25 mouse cellular contexts compared by ENCODE assay signal in the genomic region with DNA sequence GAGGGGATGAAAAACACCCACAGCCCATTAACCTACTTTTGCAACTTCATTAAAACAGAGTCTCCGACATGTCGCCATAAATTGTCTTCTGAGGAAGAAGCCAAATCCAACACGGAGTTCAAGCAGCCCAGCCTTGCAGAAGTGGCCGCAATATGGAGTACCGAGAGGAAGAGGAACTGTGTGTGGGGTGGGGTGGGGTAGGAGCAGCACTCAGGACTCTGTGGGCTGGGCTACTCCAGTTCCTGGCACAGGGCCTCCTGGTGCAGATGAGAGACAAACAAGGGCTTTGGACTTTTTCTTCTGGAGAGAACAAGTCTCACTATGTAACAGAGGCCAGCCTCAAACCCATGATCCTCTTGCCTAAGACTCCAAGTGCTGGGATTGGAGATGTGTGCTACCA. TPM values are rescaled to one million over a fixed set of nuclear protein-coding genes. Genes with fewer than 3 reads are reported as not detected.
DNase-seq lines count a peak whose midpoint lies in the region; ATAC-seq and TF ChIP-seq lines count a peak whose summit lies in the region.
"Had no signal": no experiment of that assay in that cellular context is flagged by ENCODE, and none has a peak within 500 bp of the region (broad histone marks: within the 10 kb centered on the region; RNA-seq: fewer than 3 reads in every experiment).

No protein-coding gene starts in this region.

- TF ChIP-seq EP300 in lung, postnatal 0 days (IDR thresholded peaks at IDR 0.05), result no peak

- H3K27ac ChIP-seq in kidney, adult 2 months (ENCODE audit: insufficient read depth, low read depth, low read length), result no peak overlapping the region
- H3K27ac ChIP-seq in kidney, embryonic 16.5 days (ENCODE audit: low read length), result no peak overlapping the region
- no peak overlapping the region for H3K27ac ChIP-seq in lung, postnatal 0 days (ENCODE audit: low read length)
- H3K27ac ChIP-seq: embryonic facial prominence, embryonic 12.5 days; forebrain, embryonic 12.5 days; hindbrain, embryonic 13.5 days; liver, embryonic 13.5 days; midbrain, embryonic 15.5 days; neural tube, embryonic 13.5 days had no signal

- no peaks in the 10 kb centered on the region for H3K4me1 ChIP-seq in kidney, adult 2 months (ENCODE audit: control insufficient read depth, insufficient read depth, low read length)
- H3K4me1 ChIP-seq in kidney, embryonic 16.5 days (ENCODE audit: insufficient read depth, low read length), result peaks cover 69% of the 10 kb centered on the region
- H3K4me1 ChIP-seq in lung, postnatal 0 days (ENCODE audit: insufficient read depth, low read depth, low read length), result no peaks in the 10 kb centered on the region
- H3K4me1 ChIP-seq: liver, embryonic 13.5 days; midbrain, embryonic 15.5 days had no signal

- 0 out of 2 replicates have a peak, but pooled peaks cover 3% of the 10 kb centered on the region for H3K9me3 ChIP-seq in kidney, embryonic 16.5 days (ENCODE audit: low read length)
- no peaks in the 10 kb centered on the region for H3K9me3 ChIP-seq in lung, postnatal 0 days (ENCODE audit: low read length)
- H3K9me3 ChIP-seq: embryonic facial prominence, embryonic 12.5 days; forebrain, embryonic 12.5 days; hindbrain, embryonic 13.5 days; liver, embryonic 13.5 days; midbrain, embryonic 15.5 days; neural tube, embryonic 13.5 days had no signal

- no peak for TF ChIP-seq CTCF in kidney, adult 2 months (conservative IDR thresholded peaks at IDR 0.05; ENCODE audit: insufficient read depth, insufficient read length, low read depth, low read length)
- TF ChIP-seq CTCF in lung, postnatal 0 days (IDR thresholded peaks at IDR 0.05), result no peak

- H3K27me3 ChIP-seq in kidney, adult 2 months (replicated peaks; ENCODE audit: control insufficient read depth, insufficient read depth, low read length), result no peaks in the 10 kb centered on the region
- peaks cover 10% of the 10 kb centered on the region; the same call in 1 of the 2 replicates for H3K27me3 ChIP-seq in kidney, embryonic 16.5 days (ENCODE audit: insufficient read depth, low read length)
- H3K27me3 ChIP-seq in lung, postnatal 0 days (replicated peaks; ENCODE audit: insufficient read depth, low read length), result no peaks in the 10 kb centered on the region
- H3K27me3 ChIP-seq: CH12.LX; neural tube, embryonic 13.5 days had no signal

- ATAC-seq in kidney, embryonic 16.5 days (ENCODE audit: low FRiP score, low TSS enrichment), result no peak
- ATAC-seq in lung, postnatal 0 days, result no peak
- ATAC-seq in hematopoietic stem cell, adult 5-6 weeks (replicated peaks in 1 of 2; ENCODE audit: insufficient read depth in 1 of 2, low FRiP score in 2 of 2, low TSS enrichment in 1 of 2, low read depth in 1 of 2, poor library complexity in 2 of 2, severe bottlenecking in 2 of 2), result peak; percentile 52 to 76
- ATAC-seq: activated CD4-positive, CD25-positive, alpha-beta regulatory T cell, adult 4 months; midbrain, embryonic 15.5 days had no signal

- H3K4me2 ChIP-seq in kidney, embryonic 16.5 days (replicated peaks; ENCODE audit: low read depth, low read length), result no peak overlapping the region
- no peak overlapping the region for H3K4me2 ChIP-seq in lung, postnatal 0 days (replicated peaks; ENCODE audit: low read depth, low read length)
- H3K4me2 ChIP-seq: embryonic facial prominence, embryonic 12.5 days; forebrain, embryonic 12.5 days; hindbrain, embryonic 13.5 days; liver, embryonic 13.5 days; midbrain, embryonic 15.5 days; neural tube, embryonic 13.5 days had no signal

- H3K4me3 ChIP-seq in kidney, adult 2 months (ENCODE audit: insufficient read depth, low read depth, low read length), result no peak overlapping the region
- no peak overlapping the region for H3K4me3 ChIP-seq in kidney, embryonic 16.5 days (ENCODE audit: low read length)
- H3K4me3 ChIP-seq in lung, postnatal 0 days (ENCODE audit: low read depth, low read length), result no peak overlapping the region
- H3K4me3 ChIP-seq: embryonic facial prominence, embryonic 12.5 days; erythroblast, embryonic 14.5 days; forebrain, embryonic 12.5 days; hindbrain, embryonic 13.5 days; liver, embryonic 13.5 days; midbrain, embryonic 15.5 days; myocyte; neural tube, embryonic 13.5 days had no signal

- no peak for TF ChIP-seq POLR2A in kidney, adult 2 months (IDR thresholded peaks at IDR 0.05; ENCODE audit: low read depth, low read length)

- H3K9ac ChIP-seq in kidney, embryonic 16.5 days (replicated peaks; ENCODE audit: low read length), result no peak overlapping the region
- H3K9ac ChIP-seq in lung, postnatal 0 days (replicated peaks; ENCODE audit: low read depth), result no peak overlapping the region
- H3K9ac ChIP-seq: embryonic facial prominence, embryonic 12.5 days; forebrain, embryonic 12.5 days; hindbrain, embryonic 13.5 days; liver, embryonic 13.5 days; midbrain, embryonic 15.5 days; neural tube, embryonic 13.5 days had no signal

- DNase-seq in kidney, adult 2 months, result peak; percentile 27
- DNase-seq in lung, postnatal 14 days, result peak; percentile 10
- no peak for DNase-seq in lung, postnatal 0 days (ENCODE audit: low spot score)
- DNase-seq in testis, postnatal 14 days (ENCODE audit: low spot score), result no peak
- no peak for DNase-seq in cerebellum, postnatal 14 days
- DNase-seq: adrenal gland, postnatal 25 days; B cell, adult 2 months; cerebellum, adult 9-10 months; liver, embryonic 13.5 days; lung, adult 2 months; lung, postnatal 36 days; thymus, adult 18-20 months; thymus, postnatal 36 days had no signal

- WGBS in kidney, adult 2 months, result 56% methylated on average over 5 of the region's 5 CpGs
- 24% methylated on average over 5 of the region's 5 CpGs for WGBS in kidney, embryonic 16.5 days
- WGBS in lung, postnatal 0 days, result 52% methylated on average over 5 of the region's 5 CpGs

- no peaks in the 10 kb centered on the region for H3K36me3 ChIP-seq in kidney, adult 2 months (ENCODE audit: control insufficient read depth, insufficient read depth, low read length)
- H3K36me3 ChIP-seq in kidney, embryonic 16.5 days (ENCODE audit: insufficient read depth, low read length), result no peaks in the 10 kb centered on the region
- H3K36me3 ChIP-seq in lung, postnatal 0 days (ENCODE audit: insufficient read depth, low read length), result no peaks in the 10 kb centered on the region
- H3K36me3 ChIP-seq: embryonic facial prominence, embryonic 12.5 days; forebrain, embryonic 12.5 days; G1E; hindbrain, embryonic 13.5 days; liver, embryonic 13.5 days; midbrain, embryonic 15.5 days had no signal

RNA-seq across cellular contexts. Expression of gene Smug1, which starts 40.9 kb away (rescaled TPM):
- 15.5 and 19.4 TPM in 2 replicates for polyA plus RNA-seq in kidney, adult 2 months (2012; rRNA removed)
- 19.8 and 20.5 TPM in 2 replicates for polyA plus RNA-seq in kidney, embryonic 16.5 days (2015; fragmentation: Nextera tagmentation; extraction: Ambion mirVana)
- 10.5 and 12.2 TPM in 2 replicates for polyA plus RNA-seq in lung, postnatal 0 days (2015; fragmentation: Nextera tagmentation; extraction: Ambion mirVana)
- total RNA-seq in hematopoietic stem cell, adult 5-6 weeks (2017), result 3.7 and 6.1 TPM in 2 replicates

Comparison
In these comparisons a context has a peak if more than half of its experiments do, and no peak if none do; other contexts are left out.
1. DNase-seq: peak in kidney, adult 2 months (single experiment) and lung, postnatal 14 days (single experiment); none in lung, postnatal 0 days (single experiment), testis, postnatal 14 days (single experiment) and cerebellum, postnatal 14 days (0 of 2).
2. ATAC-seq: peak in hematopoietic stem cell, adult 5-6 weeks (2 of 2); none in kidney, embryonic 16.5 days (single experiment) and lung, postnatal 0 days (single experiment).